Mouse (Mus musculus) bone marrow macrophage, adult 2 months (primary cell): ENCODE data around the gene Hdlbp. TPM values are rescaled to one million over a fixed set of nuclear protein-coding genes. Genes with fewer than 3 reads are reported as not detected.
A peak's percentile ranks its signal among the peaks of the same experiment; 100 is the strongest.
"Not testable (repeated sequence)": the region's sequence is repeated elsewhere in the genome, so short reads cannot be mapped to it uniquely, and the experiment has no call there.

Experiments
- H3K27ac ChIP-seq: 2 replicates; pipeline ENCODE4 v1.5.1; 2012; ENCODE audit warnings: low read depth, low read length; ENCODE audit not compliant: insufficient read depth
- H3K4me1 ChIP-seq: 2 replicates; pipeline ENCODE4 v1.6.1; 2012; ENCODE audit warnings: low read length; ENCODE audit not compliant: control insufficient read depth, insufficient read depth
- H3K4me3 ChIP-seq: 2 replicates; pipeline ENCODE4 v1.5.1; 2012; ENCODE audit warnings: mild to moderate bottlenecking, low read length, moderate library complexity; ENCODE audit not compliant: insufficient read depth
- CTCF ChIP-seq: IDR thresholded peaks from 2 replicates; pipeline ENCODE4 v1.5.1; 2012; ENCODE audit warnings: low read depth, mild to moderate bottlenecking, low read length, moderate library complexity
- POLR2A ChIP-seq: IDR thresholded peaks from 2 replicates; pipeline ENCODE4 v1.6.1; 2012; ENCODE audit warnings: mild to moderate bottlenecking, low read depth, low read length, borderline replicate concordance
- polyA plus RNA-seq: library from polyadenylated mRNA; stranded (reverse); fragments of >200 nt; gene quantifications from 2 replicates; pipeline ENCODE4 v1.2.4, GENCODE M21; 2012; ENCODE audit not compliant: missing spikeins, insufficient read depth, insufficient read length

Gene Hdlbp
- polyA plus RNA-seq, result 79.8 and 89.9 TPM in 2 replicates

GRCm38 (mm10) chr1:93478586-93479475, at the start of gene Hdlbp:
Gene Hdlbp (minus strand): TSS chr1:93478815.
- peak; percentile 2; the same call in 1 of the 2 replicates for TF ChIP-seq CTCF
- TF ChIP-seq POLR2A, result no peak
- H3K4me3 ChIP-seq, result peak within 1 kb of the TSS; percentile 96
- H3K27ac ChIP-seq, result peak within 1 kb of the TSS; percentile 91
- H3K4me1 ChIP-seq, result peaks cover 10% of the 10 kb centered on the region

- Histone ChIP-seq H3K4me1 (peaks cover 6% of the 10 kb centered on the region), H3K27ac (no peak overlapping the region), H3K4me3 (no peak overlapping the region)
- TF ChIP-seq POLR2A, result no peak
- TF ChIP-seq CTCF, result no peak
These were observed 43.7 kb upstream of the Hdlbp start for GRCm38 (mm10) chr1:93522325-93522724.

- Histone ChIP-seq H3K4me3 (no peak overlapping the region), H3K4me1 (peaks cover 6% of the 10 kb centered on the region), H3K27ac (no peak overlapping the region)
- TF ChIP-seq CTCF (no peak), POLR2A (no peak)
These were observed 42.9 kb upstream of the Hdlbp start for GRCm38 (mm10) chr1:93521491-93521890.

GRCm38 (mm10) chr1:93513221-93513620, 34.6 kb upstream of the Hdlbp start:
- Histone ChIP-seq H3K4me1 (peaks cover 7% of the 10 kb centered on the region), H3K4me3 (no peak overlapping the region), H3K27ac (no peak overlapping the region)
- TF ChIP-seq CTCF (no peak), POLR2A (no peak)

- Histone ChIP-seq H3K4me3 (peak overlapping the region; percentile 58), H3K27ac (no peak overlapping the region), H3K4me1 (peaks cover 7% of the 10 kb centered on the region)
- TF ChIP-seq CTCF (no peak), POLR2A (no peak)
These were observed 33.7 kb upstream of the Hdlbp start for GRCm38 (mm10) chr1:93512351-93512690.

- H3K4me1 ChIP-seq, result peaks cover 7% of the 10 kb centered on the region
- peak within 1 kb of the TSS; percentile 58 for H3K4me3 ChIP-seq
- H3K27ac ChIP-seq, result no peak within 1 kb of the TSS; the same call in none of the 2 replicates
- no peak for TF ChIP-seq CTCF
- no peak for TF ChIP-seq POLR2A
These were observed 33.2 kb upstream of the Hdlbp start, which contains the start of gene Farp2 for GRCm38 (mm10) chr1:93511585-93512350. Gene Farp2 (plus strand): TSS chr1:93512079.

GRCm38 (mm10) chr1:93508576-93508975, 30.0 kb upstream of the Hdlbp start:
- H3K4me1 ChIP-seq, H3K4me3 ChIP-seq: not testable (repeated sequence)

GRCm38 (mm10) chr1:93506944-93507676, 28.5 kb upstream of the Hdlbp start:
- H3K27ac ChIP-seq, result no peak overlapping the region
- H3K4me1 ChIP-seq, result no peaks in the 10 kb centered on the region; the same call in 1 of the 2 replicates
- H3K4me3 ChIP-seq, result no peak overlapping the region
- no peak for TF ChIP-seq CTCF
- no peak for TF ChIP-seq POLR2A

More at GRCm38 (mm10) chr1:93508576-93508975, 30.0 kb upstream of the Hdlbp start:
- not testable (repeated sequence) for H3K27ac ChIP-seq

GRCm38 (mm10) chr1:93495312-93495711, 16.7 kb upstream of the Hdlbp start:
- no peak for TF ChIP-seq CTCF
- no peak for TF ChIP-seq POLR2A
- H3K27ac ChIP-seq, result peak overlapping the region; percentile 54; the same call in 1 of the 2 replicates
- H3K4me3 ChIP-seq, result no peak overlapping the region

GRCm38 (mm10) chr1:93486302-93486701, 7.7 kb upstream of the Hdlbp start:
- not testable (repeated sequence) for H3K4me3 ChIP-seq, H3K27ac ChIP-seq
- H3K4me1 ChIP-seq, result peaks cover 17% of the 10 kb centered on the region

More at GRCm38 (mm10) chr1:93495312-93495711, 16.7 kb upstream of the Hdlbp start:
- H3K4me1 ChIP-seq, result peaks cover 10% of the 10 kb centered on the region
